Mouse (Mus musculus) bone marrow macrophage, adult 2 months (primary cell): ENCODE measurements around the gene Vwc2.

Experiments
- CTCF ChIP-seq: IDR thresholded peaks from 2 replicates; pipeline ENCODE4 v1.5.1; 2012; ENCODE audit warnings: low read depth, mild to moderate bottlenecking, low read length, moderate library complexity
- POLR2A ChIP-seq: IDR thresholded peaks from 2 replicates; pipeline ENCODE4 v1.6.1; 2012; ENCODE audit warnings: mild to moderate bottlenecking, low read depth, low read length, borderline replicate concordance

- TF ChIP-seq CTCF (no peak), POLR2A (no peak)
Measured at GRCm38 (mm10) chr11:11140622-11141021, 26.6 kb downstream of the Vwc2 start.
